Mouse (Mus musculus) testis, postnatal 10 days (tissue): ENCODE results near the gene Cxcl3.

Experiments used
- DNase-seq: peaks from one replicate; pipeline ENCODE4 v3.0.0; 2021; ENCODE audit warnings: low spot score

Gene Cxcl3

DNA sequence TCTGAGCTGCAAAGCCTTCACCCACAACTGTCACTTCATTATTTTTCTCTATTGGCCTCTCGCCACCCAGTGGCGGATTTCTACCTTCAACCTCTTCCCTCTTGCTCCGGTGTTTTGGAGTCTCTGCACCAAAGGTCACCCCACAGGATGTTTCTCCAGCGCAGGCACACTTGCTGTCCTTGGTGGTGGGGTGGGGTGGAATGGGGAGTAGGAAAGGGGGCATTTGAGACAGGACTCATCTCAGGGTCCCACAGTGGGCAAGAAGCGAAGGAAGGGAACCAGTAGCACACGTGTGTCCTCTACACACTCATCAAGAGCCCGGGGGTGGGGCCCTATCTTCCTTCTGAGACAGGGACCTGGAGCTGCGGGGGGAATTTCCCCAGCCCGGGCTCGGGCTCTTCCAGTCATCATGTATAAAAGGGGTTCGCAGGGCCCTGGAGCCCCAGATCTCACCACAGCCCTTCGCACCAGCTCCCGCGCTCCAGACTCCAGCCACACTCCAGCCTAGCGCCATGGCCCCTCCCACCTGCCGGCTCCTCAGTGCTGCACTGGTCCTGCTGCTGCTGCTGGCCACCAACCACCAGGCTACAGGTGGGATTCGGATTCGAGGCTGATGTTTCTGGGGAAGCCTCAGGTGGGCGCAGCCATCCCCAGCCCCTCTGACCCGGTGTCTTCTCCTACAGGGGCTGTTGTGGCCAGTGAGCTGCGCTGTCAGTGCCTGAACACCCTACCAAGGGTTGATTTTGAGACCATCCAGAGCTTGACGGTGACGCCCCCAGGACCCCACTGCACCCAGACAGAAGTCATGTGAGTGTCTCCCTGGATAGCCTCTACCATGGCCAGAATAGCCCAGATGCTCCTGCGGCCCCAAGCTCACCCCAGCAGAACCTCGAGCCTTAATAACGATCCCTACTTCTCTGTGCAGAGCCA, at the start of gene Cxcl3:
Cxcl3 (plus strand) TSS at position 445 of the 930 bp plus-strand sequence.
- peak; percentile 42 for DNase-seq

GRCm38 (mm10) chr5:90742029-90742428, 43.9 kb upstream of the Cxcl3 start:
- DNase-seq, result no peak

- no peak for DNase-seq
These were observed 32.0 kb upstream of the Cxcl3 start for GRCm38 (mm10) chr5:90753934-90754333.

GRCm38 (mm10) chr5:90758020-90758605, 27.8 kb upstream of the Cxcl3 start:
- no peak for DNase-seq

DNA sequence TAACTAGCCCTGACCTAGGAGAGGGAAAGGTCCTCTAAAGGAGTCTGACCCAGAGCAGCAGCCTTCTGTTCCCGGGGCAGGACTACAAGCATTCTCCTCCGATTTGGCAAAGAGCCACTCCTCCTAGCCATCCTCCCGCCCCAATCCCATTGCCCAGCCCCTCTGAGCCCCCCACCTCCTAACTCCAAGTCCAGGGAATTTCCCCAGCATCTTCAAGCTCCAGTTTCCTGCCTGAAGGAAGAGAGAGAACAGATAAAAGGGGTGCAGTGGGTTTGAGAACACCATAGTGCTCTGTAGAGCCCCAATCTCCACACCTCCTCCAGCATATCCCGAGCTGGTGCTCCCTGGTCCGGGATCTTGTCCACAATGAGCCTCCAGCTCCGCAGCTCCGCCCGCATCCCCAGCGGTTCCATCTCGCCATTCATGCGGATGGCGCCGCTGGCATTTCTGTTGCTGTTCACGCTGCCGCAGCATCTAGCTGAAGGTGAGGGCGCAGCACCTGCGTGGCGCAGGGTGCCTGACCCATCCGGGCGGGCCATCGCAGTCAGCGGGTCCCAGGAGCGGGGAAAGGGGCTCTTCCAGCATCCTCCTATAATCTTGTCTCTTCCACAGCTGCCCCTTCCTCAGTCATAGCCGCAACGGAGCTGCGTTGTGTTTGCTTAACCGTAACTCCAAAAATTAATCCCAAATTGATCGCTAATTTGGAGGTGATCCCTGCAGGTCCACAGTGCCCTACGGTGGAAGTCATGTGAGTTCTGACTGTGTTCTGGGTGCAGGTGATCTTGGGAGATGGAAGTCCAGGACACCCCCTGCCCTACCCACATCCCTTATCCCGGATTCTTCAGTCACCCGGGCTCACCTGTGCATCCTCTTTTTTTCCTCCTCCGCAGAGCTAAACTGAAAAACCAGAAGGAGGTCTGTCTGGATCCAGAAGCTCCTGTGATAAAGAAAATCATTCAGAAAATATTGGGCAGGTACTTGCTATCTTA, 26.5 kb upstream of the Cxcl3 start, which contains the start of gene Cxcl5:
Cxcl5 (plus strand) TSS at position 284 of the 989 bp plus-strand sequence.
- DNase-seq, result peak; percentile 43

GRCm38 (mm10) chr5:90760303-90760702, 25.6 kb upstream of the Cxcl3 start:
- no peak for DNase-seq

DNA sequence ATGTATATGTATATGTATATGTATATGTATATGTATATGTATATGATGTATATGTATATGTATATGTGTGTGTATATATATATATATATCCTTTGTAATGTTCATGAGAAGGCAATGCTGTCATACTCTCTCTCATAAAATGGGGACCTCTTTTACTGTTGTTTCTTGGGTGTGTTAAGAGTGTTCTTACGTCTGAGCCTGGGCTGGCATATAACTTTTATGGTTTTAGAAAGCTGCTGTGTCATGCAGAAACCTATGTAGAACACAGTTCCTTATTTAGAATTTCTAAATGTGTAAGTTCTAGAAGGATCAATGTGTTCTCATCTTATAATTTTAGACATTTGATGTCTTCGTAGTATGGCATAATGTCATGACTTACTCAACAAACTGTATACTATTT, 25.1 kb upstream of the Cxcl3 start:
- DNase-seq, result no peak

- DNase-seq, result no peak
These were observed 24.1 kb upstream of the Cxcl3 start for GRCm38 (mm10) chr5:90761834-90762233.

DNA sequence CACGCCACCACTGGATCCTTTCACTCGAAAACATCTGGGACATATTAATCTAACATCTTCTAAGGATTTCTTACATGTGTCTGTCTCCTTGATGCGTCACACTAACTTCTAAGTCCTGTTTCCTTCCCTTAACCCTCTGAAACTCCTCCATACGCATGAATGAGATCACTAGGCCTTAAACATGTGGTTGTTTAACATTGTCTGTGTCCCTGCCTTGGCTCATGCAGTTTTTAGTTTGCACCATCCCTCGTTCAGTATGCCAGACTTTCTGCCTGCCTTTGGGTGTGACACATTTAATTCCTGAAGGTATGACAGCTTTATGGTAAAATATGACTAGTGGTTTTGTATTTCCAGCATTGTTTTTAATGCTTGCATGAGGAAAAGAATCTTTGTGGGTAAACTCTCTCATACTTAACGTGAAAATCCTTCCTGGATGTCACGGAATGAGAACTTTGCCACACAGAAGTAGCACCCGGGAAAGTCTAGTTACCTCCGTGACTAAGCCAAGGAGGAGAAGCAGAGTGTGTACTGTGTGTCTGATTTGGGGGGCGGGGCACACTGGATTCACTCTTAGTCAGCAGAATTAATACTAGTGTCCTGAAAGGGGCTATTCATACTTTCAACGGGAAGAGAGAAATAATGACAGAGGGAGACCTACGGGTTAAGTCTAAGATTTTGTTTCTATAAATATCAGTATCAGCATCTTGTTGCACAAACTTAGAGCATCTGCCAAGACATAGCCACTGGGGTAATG, 21.8 kb upstream of the Cxcl3 start:
- DNase-seq, result no peak

DNA sequence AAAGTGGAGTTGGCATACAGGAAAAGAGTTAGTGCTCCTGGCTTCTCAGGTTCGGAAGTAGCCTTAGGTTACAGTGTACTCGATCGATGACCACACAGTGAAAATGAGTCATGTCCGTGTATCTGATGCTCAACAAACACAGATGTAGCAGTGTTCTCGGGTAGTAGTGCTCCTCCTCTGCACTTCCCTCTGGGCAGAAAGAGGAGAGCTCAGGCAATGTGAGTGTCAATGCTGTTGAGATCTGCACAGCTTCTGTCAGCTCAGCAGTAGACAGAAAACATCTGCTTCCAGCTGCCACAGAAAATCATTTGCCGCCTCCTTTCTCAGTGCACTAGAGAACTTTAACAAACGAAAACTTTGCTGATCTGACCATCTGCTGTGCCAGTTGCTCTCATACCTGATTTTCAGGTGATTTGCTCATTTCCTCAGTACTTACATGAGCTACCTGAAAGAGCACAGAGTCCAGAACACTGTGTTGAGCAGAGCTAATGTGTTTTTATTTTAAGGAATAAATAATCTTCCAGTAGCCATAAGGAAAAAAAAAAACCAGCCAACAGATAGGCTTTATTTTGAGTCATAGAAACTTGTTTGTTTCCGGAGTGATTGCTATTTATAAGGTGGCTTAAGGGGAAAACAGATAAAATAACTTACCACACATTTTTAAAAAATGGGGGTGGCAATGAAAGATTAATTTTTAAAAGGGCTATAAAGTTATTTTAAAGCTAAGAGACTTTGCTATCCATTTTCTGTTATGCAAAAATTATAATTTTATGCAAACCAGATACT, 19.9 kb upstream of the Cxcl3 start:
- DNase-seq, result no peak

GRCm38 (mm10) chr5:90768218-90768617, 17.7 kb upstream of the Cxcl3 start, which contains the start of gene Ppbp:
TSS of gene Ppbp (plus strand) at chr5:90768518.
- DNase-seq, result no peak

- no peak for DNase-seq
These were observed 14.5 kb upstream of the Cxcl3 start for GRCm38 (mm10) chr5:90771369-90771768.

DNA sequence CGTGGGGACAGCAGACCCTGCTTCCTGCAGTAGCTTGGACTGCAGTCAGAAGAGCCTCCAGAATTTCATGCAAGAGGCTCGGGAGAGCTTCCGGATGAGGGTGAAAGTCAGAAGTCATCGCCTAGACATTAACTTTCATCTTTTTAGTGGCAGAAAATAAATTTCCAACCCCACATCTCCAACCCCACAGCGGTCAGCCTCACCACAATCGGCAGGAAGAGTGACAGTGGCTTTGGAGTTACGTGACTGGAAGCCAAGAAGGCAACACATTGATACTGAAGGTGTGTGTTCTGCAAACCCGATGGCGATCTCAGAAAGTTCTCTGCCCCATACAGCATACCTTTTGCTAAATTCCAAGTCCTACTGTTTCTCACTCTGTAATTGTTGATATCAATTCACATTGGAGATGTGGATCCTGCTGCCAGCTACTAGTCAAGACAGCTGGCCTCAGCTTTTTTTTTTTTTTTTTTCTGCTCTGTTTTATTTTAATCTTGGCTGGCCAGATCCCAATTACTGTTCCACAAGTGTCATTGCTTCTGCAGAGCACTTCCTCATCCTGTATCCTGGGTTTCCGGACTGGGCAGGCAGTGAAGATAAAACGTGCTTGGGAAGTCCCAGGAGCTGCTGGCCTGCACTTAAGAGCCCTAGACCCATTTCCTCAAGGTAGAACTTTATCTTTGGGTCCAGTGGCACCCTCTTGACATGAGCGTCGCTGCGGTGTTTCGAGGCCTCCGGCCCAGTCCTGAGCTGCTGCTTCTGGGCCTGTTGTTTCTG, 13.8 kb upstream of the Cxcl3 start, which contains the start of gene Pf4:
Pf4 (plus strand) TSS at position 556 of the 774 bp plus-strand sequence.
- no peak for DNase-seq

DNA sequence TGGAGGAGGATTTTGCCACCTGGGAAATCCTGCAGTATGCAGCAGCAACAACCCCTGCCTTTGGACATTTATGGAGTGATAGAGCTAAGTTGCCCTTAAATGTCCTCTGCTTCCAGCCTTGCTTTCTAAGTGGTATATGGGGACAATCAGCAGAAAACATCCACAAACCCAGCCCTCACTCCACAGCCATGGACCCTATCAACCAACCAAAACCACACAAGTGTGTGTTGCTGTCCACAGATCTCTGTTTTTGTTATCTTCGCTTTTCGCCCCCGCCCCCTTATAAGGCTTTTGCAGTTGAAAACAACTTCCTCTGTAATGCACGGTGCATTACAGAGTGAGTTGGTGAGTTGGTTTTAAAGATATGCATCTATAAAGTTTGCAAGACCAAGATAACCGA, 10.3 kb upstream of the Cxcl3 start:
- no peak for DNase-seq

DNA sequence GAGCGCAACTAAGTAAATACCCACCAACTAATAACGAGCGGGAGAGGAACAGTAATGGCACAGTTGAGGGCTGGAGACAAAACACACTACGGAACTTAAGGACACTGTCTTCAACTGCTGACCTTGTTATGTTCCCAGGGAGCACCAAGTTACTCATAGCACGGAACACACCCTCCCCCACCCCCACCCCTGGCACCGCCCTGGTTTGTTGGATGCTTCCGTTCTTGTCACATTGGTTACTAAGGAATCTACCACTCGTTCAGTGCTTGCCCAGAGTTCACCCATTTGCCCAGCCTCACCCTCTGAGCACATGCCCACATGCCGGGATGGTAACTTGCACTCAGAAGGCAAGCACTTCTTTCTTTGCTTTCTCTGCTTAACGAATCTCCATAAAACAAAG, 8.3 kb upstream of the Cxcl3 start:
- no peak for DNase-seq

DNA sequence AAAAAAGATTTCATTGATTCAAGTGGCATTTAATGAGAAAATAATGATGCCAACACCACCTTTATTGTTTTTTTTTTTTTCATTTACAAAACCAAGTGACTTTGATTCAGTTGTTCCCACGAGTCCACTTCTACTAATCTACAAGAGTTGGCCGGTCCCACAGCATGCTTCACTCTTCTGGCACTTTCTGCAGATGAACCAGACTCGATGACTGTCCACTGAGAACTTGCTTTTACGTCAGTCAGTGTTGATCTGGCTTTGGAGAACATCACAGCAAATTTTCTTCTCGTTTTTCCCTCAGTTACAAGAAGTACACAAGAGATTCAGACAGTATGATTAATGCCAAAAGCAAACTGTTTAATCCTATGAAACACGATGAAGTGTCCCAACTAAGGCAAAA, 7.0 kb upstream of the Cxcl3 start:
- DNase-seq, result no peak

GRCm38 (mm10) chr5:90783697-90784096, 2.2 kb upstream of the Cxcl3 start:
- DNase-seq, result no peak

DNA sequence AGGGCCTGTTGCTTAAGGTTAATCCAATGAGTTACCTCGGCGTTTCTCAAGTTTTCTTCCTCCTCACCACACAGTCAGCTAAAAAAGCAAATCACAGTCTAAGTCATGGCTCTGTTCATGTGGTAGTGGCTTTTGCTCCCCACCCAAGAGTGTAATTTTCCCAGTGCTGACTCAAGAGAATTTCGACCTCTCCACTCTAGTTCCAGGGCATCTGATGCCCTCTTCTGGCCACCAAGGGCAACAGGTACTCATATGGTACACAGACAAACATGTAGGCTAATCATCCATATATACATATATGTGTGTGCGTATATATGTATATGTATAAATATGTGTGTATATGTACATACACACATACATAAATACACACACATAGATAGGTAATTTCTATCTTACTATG, 2.2 kb downstream of the Cxcl3 start:
- no peak for DNase-seq

DNA sequence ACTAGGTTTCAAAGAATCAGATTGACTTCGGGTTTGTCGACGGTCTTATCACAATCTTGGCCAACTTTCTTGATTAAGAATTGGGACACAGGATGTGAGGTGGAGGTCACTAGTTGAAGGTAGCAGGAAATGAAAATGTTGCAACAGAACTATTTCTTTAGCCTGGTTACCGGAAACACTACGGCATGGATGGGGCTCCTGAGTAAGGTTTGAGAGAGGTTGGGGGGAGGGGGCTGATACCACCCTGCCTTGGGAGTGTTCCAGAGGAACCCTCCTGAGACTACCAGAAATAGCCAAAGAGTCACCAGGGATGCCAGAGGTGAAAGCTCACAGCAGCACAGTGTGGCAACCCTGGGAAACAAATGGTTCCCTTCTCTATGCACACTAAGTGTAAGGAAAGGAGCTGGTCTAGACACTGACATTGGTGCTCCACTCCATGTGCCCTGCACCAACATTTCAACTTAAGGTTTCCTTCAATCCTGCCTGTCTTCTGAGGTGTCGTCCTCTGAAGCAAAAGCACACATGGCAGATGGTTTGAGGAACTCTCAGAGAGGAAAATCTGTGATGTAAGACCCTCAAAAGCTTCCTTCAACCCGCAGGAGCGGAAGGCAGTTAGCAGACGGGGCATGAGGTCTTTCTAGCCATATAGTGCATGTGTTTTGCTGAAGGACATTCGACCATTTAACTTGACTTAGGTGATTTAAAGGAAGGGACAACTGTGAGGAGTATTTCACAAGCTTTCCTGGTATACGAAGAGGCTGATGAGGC, 3.6 kb downstream of the Cxcl3 start:
- DNase-seq, result no peak
